Mouse (Mus musculus) kidney, postnatal 36 days (tissue): ENCODE measurements at regions not wholly inside any gene's neighbourhood (a gene's known extent, or its start where the extent isn't known, plus 50 kb on each side); places are given as distances from the start of the nearest gene placed in this dataset.

Experiments used
- DNase-seq, 2 experiments: peaks; one replicate each; pipeline ENCODE4 v3.0.0; 2021 to 2022; ENCODE audit warnings: mixed read lengths in 2 of 2

DNA sequence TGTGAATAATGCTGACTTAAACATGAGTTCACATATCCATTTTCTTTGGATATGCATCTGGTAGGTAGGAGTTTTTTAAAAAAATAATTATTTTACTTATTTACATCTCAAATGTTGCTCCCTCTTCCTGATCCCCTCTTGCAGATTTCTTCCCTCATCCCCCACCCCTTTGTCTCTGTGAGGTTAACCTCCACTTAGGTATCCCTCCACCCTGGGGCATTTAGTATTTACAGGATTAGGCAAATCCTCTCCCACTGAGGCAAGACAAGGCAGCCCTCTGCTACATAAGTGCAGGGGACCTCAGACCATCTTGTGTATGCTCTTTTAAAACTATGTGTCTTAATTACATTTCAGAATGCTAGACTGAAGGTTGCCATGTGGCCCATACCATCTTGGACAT is 155.2 kb upstream of the Shcbp1 start:
- DNase-seq = no peak

DNA sequence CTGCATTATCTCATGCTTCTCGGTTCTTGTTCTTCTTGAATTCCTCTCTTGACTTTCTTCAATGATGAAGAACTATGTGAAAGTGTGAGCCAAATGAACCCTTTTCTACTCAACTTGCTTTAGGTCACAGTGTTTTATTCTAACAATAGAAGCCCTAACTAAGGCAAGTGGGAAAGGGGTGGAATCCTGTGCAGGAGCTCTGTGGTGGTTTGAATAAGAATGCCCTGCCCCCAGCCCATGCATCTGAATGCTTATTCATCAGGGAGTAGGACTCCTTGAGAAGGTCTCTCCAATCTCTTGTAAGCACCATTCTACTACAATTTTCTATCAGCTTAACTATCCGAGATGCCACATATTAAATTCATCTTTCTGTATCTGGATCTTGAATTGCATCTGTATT is 154.7 kb upstream of the Shcbp1 start:
- no peak for DNase-seq

GRCm38 (mm10) chr8:4916447-4916846 is 137.1 kb upstream of the Shcbp1 start:
- no peak for DNase-seq

GRCm38 (mm10) chr8:4895046-4895445 is 115.7 kb upstream of the Shcbp1 start:
- DNase-seq = peak; percentile 32 to 76

DNA sequence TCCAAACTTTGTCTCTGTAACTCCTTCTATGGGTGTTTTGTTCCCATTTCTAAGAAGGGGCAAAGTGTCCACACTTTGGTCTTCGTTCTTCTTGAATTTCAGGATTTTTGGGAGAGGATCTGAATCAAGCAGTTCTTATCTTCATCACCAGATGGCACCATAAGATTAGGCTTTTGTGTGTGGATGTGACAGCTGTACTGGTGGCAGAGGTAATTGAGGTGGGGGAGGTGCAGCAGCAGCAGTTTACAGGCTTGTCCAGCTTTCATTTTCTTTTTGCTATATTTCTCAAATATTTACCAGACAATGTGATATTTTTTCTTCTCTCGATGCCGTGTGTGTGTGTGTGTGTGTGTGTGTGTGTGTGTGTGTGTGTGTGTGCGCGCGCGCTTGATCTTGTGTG is 89.4 kb upstream of the Shcbp1 start:
- DNase-seq = peak; percentile 58 to 61

- peak; percentile 67 to 68 for DNase-seq
Observed at GRCm38 (mm10) chr8:4839087-4839486, 59.7 kb upstream of the Shcbp1 start.

DNA sequence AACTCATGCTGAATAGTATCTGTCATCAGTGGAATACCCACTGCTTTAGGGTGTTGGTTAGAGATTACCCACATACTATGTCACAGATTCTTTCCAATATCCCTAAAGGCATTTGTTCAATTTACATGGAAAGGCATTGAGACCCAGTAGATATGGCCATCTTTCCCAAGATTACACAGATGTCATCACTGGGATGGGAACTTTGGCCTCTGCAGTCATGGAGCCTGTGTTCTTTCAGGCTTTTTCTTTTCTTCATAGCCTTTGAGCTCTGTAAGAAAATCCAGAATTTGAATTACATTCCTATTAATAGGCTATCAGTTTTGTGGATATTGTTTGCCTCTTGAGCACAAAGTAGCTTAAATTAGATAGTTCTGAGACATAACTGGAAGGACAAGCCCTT is 59.2 kb upstream of the Shcbp1 start:
- DNase-seq = no peak

GRCm38 (mm10) chr8:4837719-4838118 is 58.4 kb upstream of the Shcbp1 start:
- peak in 1 of 2 experiments; percentile 36 for DNase-seq

GRCm38 (mm10) chr8:4836651-4837050 is 57.3 kb upstream of the Shcbp1 start:
- DNase-seq = no peak
